Mouse (Mus musculus): ENCODE measurements around the gene Clcn6.

Clcn6 gene

DNA sequence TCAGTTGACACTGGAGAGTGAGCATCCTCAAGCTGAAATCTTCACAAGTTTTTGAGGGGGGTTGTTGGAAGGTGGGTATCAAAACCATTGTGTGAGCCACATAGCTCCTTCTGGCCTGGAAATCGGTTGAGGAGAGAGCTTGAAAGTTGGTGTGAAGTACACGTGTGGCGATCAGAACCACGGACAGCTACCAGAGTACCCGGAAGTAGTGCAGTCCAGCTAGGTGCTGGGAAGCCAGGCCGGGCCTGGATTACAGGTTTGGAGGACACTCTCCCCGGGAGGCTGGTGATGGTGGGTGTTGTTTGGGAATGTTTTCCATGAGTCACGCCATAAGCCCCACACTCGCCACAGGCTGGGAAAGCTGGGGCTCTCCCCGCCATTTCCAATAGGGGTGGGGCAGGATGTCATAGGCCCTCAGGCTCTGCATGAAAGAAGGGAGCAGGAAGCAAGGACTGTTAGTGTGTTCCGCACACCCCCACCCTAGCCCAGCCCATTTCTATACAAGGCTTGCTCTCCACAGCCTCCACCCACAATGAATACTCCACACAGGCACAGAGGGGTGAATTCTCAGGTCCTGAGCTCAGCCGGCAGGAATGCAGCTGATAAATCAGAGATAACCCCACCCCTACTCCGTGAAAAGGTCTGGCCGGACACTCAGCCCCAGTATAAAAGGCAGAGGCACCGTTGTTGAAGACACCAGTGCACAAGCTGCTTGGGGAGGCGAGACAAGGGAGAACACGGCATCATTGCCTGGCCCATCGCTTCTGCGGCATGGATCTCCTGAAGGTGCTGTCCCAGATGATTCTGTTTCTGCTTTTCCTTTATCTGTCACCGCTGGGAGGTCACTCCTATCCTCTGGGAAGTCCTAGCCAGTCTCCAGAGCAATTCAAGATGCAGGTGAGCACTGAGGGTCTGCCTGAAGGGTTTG, 53.2 kb downstream of the Clcn6 start, which contains the start of gene Nppb:
Nppb (plus strand) TSS at position 584 of the 928 bp plus-strand sequence.
- DNase-seq: no peak

GRCm38 (mm10) chr4:147979441-147979860, 59.2 kb downstream of the Clcn6 start:
- DNase-seq: no peak

DNA sequence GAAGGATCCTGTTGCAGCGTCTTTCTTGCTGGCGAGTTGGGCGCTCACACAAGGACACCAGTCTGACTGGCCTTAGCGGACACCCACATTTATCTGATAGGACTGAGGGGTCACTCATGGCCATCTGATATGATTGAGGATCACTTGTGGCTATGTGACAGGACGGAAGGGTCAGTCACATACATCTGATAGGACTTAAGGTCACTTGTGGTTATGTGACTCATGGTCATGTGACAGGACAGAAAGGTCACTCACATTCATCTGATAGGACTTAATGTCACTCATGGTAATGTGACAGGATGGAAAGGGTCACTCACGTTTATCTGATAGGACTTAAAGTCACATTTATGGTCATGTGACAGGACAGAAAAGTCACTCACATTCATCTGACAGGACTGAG, 60.2 kb downstream of the Clcn6 start:
- DNase-seq: no peak

GRCm38 (mm10) chr4:147977726-147978125, 60.9 kb downstream of the Clcn6 start:
- DNase-seq: no peak

DNA sequence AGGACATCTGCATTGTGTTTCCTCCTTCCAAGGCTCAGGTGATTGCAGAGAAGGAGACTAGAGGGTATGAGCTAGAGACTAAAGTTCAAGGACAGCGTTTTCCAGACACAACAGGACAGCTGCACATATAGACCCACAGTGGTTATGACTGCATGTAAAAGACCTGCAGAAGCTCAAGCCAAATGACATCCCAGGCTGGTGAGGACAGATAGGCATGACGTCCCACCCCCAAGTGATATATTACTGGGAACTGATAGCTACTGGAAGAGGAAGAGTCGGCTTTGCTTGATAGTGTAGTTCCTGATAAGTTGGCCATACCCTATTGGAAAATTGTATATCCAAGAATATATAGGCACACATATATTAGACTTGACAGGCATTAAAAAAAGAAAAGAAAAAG, 62.4 kb downstream of the Clcn6 start:
- DNase-seq: no peak

DNA sequence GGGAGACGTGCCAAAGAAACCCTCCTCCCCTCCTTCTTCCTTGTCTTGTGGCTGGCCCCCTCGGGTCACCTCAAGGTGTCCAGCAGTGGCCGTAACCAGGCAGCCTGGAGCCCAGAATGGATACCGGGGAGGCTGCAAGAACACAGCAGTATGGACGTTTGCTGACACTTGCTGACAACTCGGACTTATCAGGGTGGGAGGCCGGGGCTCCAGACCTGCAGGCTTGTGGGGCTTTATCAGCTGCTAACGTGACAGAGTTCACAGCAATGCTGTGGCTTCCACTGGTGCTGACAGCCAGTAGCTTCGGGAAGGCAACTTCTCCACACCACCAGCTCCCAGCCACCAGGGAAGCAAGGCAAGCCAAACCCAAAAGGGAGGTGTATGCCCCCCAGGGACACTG, 69.3 kb downstream of the Clcn6 start:
- DNase-seq: no peak

- no peak for DNase-seq
These were observed 69.8 kb downstream of the Clcn6 start for GRCm38 (mm10) chr4:147968816-147969215.

GRCm38 (mm10) chr4:147965712-147966111, 72.9 kb downstream of the Clcn6 start:
- DNase-seq: no peak

DNA sequence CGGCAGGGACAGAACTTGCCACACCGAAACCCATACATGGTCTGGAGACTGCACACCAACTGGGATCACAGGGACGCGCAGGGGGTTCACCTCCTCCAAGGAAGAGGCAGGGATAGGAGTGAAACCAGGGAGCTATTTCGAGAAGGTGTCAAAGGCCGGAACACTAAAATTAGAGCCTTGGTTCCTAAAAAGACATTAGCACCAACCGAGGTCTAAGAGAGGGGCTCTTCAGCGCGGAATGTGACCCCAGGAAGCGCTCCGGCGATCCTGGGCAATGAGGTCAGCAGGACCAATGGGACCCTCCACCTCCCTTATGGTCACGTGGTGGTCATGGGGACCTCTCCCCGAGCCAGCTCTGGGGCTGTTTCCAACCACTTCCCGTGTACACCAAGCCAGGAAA, 75.0 kb downstream of the Clcn6 start:
- no peak for DNase-seq

DNA sequence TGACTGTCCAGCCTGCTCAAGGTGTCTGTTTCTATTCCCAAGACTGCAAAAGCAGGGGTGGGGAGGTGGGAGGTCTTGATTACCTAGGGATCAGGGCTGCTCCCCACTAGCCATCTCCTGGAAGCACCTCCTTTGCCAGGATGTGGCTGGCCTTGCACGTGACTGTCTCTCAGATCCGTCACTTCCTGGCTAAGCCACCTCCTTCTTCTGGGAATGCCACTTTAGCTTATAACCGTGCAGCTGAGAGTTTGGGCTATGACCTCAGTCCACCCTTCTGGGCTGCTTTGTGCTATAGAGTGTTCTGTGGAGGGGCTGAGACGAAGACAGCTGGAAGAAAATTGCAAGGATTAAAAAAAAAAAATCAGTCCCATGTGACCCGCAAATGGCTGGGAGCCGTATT, 75.8 kb downstream of the Clcn6 start:
- no peak for DNase-seq

GRCm38 (mm10) chr4:147959881-147960831, 78.5 kb downstream of the Clcn6 start:
- DNase-seq: peak; percentile 50 to 65

GRCm38 (mm10) chr4:147957141-147957540, 81.5 kb downstream of the Clcn6 start:
- no peak for DNase-seq
